Mouse (Mus musculus): ENCODE results near the gene Sncb. TPM values are rescaled to one million over a fixed set of nuclear protein-coding genes. Genes with fewer than 3 reads are reported as not detected.

Sncb gene
- polyA plus RNA-seq, 1 experiment from 2014 or later: not detected

- H3K9me3 ChIP-seq (replicated peaks; ENCODE audit: low read length): no peaks in the 10 kb centered on the region
- no peaks in the 10 kb centered on the region for H3K36me3 ChIP-seq (ENCODE audit: insufficient read depth, low read length)
- H3K27ac ChIP-seq: no peak overlapping the region
- no peaks in the 10 kb centered on the region for H3K4me1 ChIP-seq (replicated peaks; ENCODE audit: insufficient read depth, low read length)
- H3K9ac ChIP-seq (ENCODE audit: low read depth, low read length): no peak overlapping the region
- H3K4me2 ChIP-seq (ENCODE audit: low read length): no peak overlapping the region
- ATAC-seq (replicated peaks; ENCODE audit: low FRiP score, low read depth) (no peak), DNase-seq (ENCODE audit: low spot score) (no peak)
- no peak overlapping the region for H3K4me3 ChIP-seq (replicated peaks; ENCODE audit: low read depth, low read length)
- H3K27me3 ChIP-seq (ENCODE audit: insufficient read depth, low read length): no peaks in the 10 kb centered on the region
- WGBS: 87% methylated on average over 3 of the region's 3 CpGs
- no peak; the same call in 1 of the 2 replicates for TF ChIP-seq CTCF (IDR thresholded peaks at IDR 0.05; ENCODE audit: low read depth)
These were observed 43.3 kb downstream of the Sncb start for GRCm38 (mm10) chr13:54723143-54723542.

GRCm38 (mm10) chr13:54716916-54717315 is 49.5 kb downstream of the Sncb start:
- TF ChIP-seq CTCF (IDR thresholded peaks at IDR 0.05; ENCODE audit: low read depth): peak; percentile 70
- H3K27ac ChIP-seq: no peak overlapping the region
- no peaks in the 10 kb centered on the region for H3K36me3 ChIP-seq (ENCODE audit: insufficient read depth, low read length)
- no peaks in the 10 kb centered on the region for H3K4me1 ChIP-seq (replicated peaks; ENCODE audit: insufficient read depth, low read length)
- no peaks in the 10 kb centered on the region for H3K9me3 ChIP-seq (replicated peaks; ENCODE audit: low read length)
- no peak overlapping the region for H3K4me3 ChIP-seq (replicated peaks; ENCODE audit: low read depth, low read length)
- 3% methylated on average over 5 of the region's 5 CpGs for WGBS
- H3K4me2 ChIP-seq (ENCODE audit: low read length): no peak overlapping the region
- ATAC-seq (replicated peaks; ENCODE audit: low FRiP score, low read depth) (no peak), DNase-seq (ENCODE audit: low spot score) (peak; percentile 56)
- H3K27me3 ChIP-seq (ENCODE audit: insufficient read depth, low read length): no peaks in the 10 kb centered on the region
- no peak overlapping the region for H3K9ac ChIP-seq (ENCODE audit: low read depth, low read length)

- no peak for TF ChIP-seq CTCF (IDR thresholded peaks at IDR 0.05; ENCODE audit: low read depth)
- DNase-seq (ENCODE audit: low spot score): no peak
- H3K27ac ChIP-seq: no peak overlapping the region
- H3K9me3 ChIP-seq (replicated peaks; ENCODE audit: low read length): no peaks in the 10 kb centered on the region
- H3K36me3 ChIP-seq (ENCODE audit: insufficient read depth, low read length): no peaks in the 10 kb centered on the region
- no peak overlapping the region for H3K4me2 ChIP-seq (ENCODE audit: low read length)
- H3K9ac ChIP-seq (ENCODE audit: low read depth, low read length): no peak overlapping the region
- no peak overlapping the region for H3K4me3 ChIP-seq (replicated peaks; ENCODE audit: low read depth, low read length)
- H3K4me1 ChIP-seq (replicated peaks; ENCODE audit: insufficient read depth, low read length): no peaks in the 10 kb centered on the region
- H3K27me3 ChIP-seq (ENCODE audit: insufficient read depth, low read length): no peaks in the 10 kb centered on the region
- 64% methylated on average over 10 of the region's 10 CpGs for WGBS
- no peak for ATAC-seq (replicated peaks; ENCODE audit: low FRiP score, low read depth)
These were observed 51.4 kb downstream of the Sncb start for GRCm38 (mm10) chr13:54714996-54715395.

DNA sequence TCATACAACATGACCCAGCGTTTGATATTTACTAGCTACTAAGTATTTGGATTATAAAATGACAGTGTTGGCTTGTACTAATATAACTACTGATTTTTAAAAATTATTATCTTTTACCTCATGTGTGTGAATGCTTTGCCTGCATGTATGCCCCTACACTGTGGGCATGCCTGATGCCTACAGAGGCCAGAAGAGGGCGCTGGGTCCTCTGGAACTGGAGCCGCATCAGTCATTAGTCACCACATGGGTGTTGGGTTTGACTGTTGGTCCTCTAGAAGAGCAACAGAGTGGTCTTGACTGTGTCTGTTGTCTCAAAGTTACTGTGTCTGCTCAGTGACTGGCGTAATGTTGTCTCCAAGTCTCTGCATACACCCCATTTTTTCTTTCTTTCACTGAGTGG is 52.0 kb downstream of the Sncb start:
- Histone ChIP-seq H3K4me2 (ENCODE audit: low read length) (no peak overlapping the region), H3K36me3 (ENCODE audit: insufficient read depth, low read length) (no peaks in the 10 kb centered on the region), H3K9ac (ENCODE audit: low read depth, low read length) (no peak overlapping the region), H3K9me3 (replicated peaks; ENCODE audit: low read length) (no peaks in the 10 kb centered on the region), H3K27ac (no peak overlapping the region), H3K4me1 (replicated peaks; ENCODE audit: insufficient read depth, low read length) (no peaks in the 10 kb centered on the region), H3K4me3 (replicated peaks; ENCODE audit: low read depth, low read length) (no peak overlapping the region), H3K27me3 (ENCODE audit: insufficient read depth, low read length) (no peaks in the 10 kb centered on the region)
- TF ChIP-seq CTCF (IDR thresholded peaks at IDR 0.05; ENCODE audit: low read depth): peak; percentile 26; the same call in 1 of the 2 replicates
- DNase-seq (ENCODE audit: low spot score) (no peak), ATAC-seq (replicated peaks; ENCODE audit: low FRiP score, low read depth) (no peak)
- 42% methylated on average over 4 of the region's 4 CpGs for WGBS

- no peak for ATAC-seq (replicated peaks; ENCODE audit: low FRiP score, low read depth)
- H3K4me3 ChIP-seq (replicated peaks; ENCODE audit: low read depth, low read length): no peak overlapping the region
- H3K27ac ChIP-seq: no peak overlapping the region
- no peaks in the 10 kb centered on the region for H3K36me3 ChIP-seq (ENCODE audit: insufficient read depth, low read length)
- TF ChIP-seq CTCF (IDR thresholded peaks at IDR 0.05; ENCODE audit: low read depth): no peak
- no peak for DNase-seq (ENCODE audit: low spot score)
- no peaks in the 10 kb centered on the region for H3K9me3 ChIP-seq (replicated peaks; ENCODE audit: low read length)
- H3K4me1 ChIP-seq (replicated peaks; ENCODE audit: insufficient read depth, low read length): no peaks in the 10 kb centered on the region
- H3K4me2 ChIP-seq (ENCODE audit: low read length): no peak overlapping the region
- 76% methylated on average over 3 of the region's 3 CpGs for WGBS
- no peaks in the 10 kb centered on the region for H3K27me3 ChIP-seq (ENCODE audit: insufficient read depth, low read length)
- H3K9ac ChIP-seq (ENCODE audit: low read depth, low read length): no peak overlapping the region
These were observed 55.5 kb downstream of the Sncb start for GRCm38 (mm10) chr13:54710866-54711265.

Other genes starting within 250 kb of the Sncb start
- 190 and 201 TPM in 2 replicates for gene 4833439L19Rik, start 201.2 kb downstream of the Sncb start, polyA plus RNA-seq (2015; fragmentation: Nextera tagmentation; extraction: Ambion mirVana)
- gene Arl10, start 191.6 kb downstream of the Sncb start, polyA plus RNA-seq (2015; fragmentation: Nextera tagmentation; extraction: Ambion mirVana): 21.7 and 23.1 TPM in 2 replicates
- gene Nop16, start 176.5 kb downstream of the Sncb start, polyA plus RNA-seq (2015; fragmentation: Nextera tagmentation; extraction: Ambion mirVana): 60.2 and 61.6 TPM in 2 replicates
- gene Higd2a, start 176.4 kb downstream of the Sncb start, polyA plus RNA-seq (2015; fragmentation: Nextera tagmentation; extraction: Ambion mirVana): 313 and 317 TPM in 2 replicates
- 67.6 and 68.7 TPM in 2 replicates for gene Cltb, start 155.3 kb downstream of the Sncb start, polyA plus RNA-seq (2015; fragmentation: Nextera tagmentation; extraction: Ambion mirVana)
- gene Faf2, start 144.8 kb downstream of the Sncb start, polyA plus RNA-seq (2015; fragmentation: Nextera tagmentation; extraction: Ambion mirVana): 61.2 and 63.6 TPM in 2 replicates
- 63.0 and 77.4 TPM in 2 replicates for gene Rnf44, start 72.7 kb downstream of the Sncb start, polyA plus RNA-seq (2015; fragmentation: Nextera tagmentation; extraction: Ambion mirVana)
- 10.0 and 10.9 TPM in 2 replicates for gene Cdhr2, start 65.1 kb downstream of the Sncb start, polyA plus RNA-seq (2015; fragmentation: Nextera tagmentation; extraction: Ambion mirVana)
- 0.13 and 0.14 TPM in 2 replicates for gene Gprin1, start 16.7 kb downstream of the Sncb start, polyA plus RNA-seq (2015; fragmentation: Nextera tagmentation; extraction: Ambion mirVana)
- not detected in 2 replicates for gene Eif4e1b, start 17.4 kb upstream of the Sncb start, polyA plus RNA-seq (2015; fragmentation: Nextera tagmentation; extraction: Ambion mirVana)
- 12.8 and 13.0 TPM in 2 replicates for gene Tspan17, start 22.8 kb upstream of the Sncb start, polyA plus RNA-seq (2015; fragmentation: Nextera tagmentation; extraction: Ambion mirVana)
- 1.4 and 1.5 TPM in 2 replicates for gene Unc5a, start 182.8 kb upstream of the Sncb start, polyA plus RNA-seq (2015; fragmentation: Nextera tagmentation; extraction: Ambion mirVana)

Data from kidney, postnatal 0 days (tissue).